Mouse (Mus musculus): ENCODE measurements around the gene Krtap12-1.

- no peak for TF ChIP-seq CTCF (IDR thresholded peaks at IDR 0.05; ENCODE audit: borderline replicate concordance, extremely low read depth, insufficient read depth, insufficient read length)
- TF ChIP-seq POLR2A (IDR thresholded peaks at IDR 0.05; ENCODE audit: borderline replicate concordance, extremely low read depth, insufficient read depth, insufficient read length, poor library complexity, severe bottlenecking), result no peak
These were observed 15.5 kb downstream of the Krtap12-1 start for GRCm38 (mm10) chr10:77735928-77736327.
